Mouse (Mus musculus) bone marrow macrophage, adult 2 months (primary cell): ENCODE results near the gene St3gal4.

Source experiments
- CTCF ChIP-seq: IDR thresholded peaks from 2 replicates; pipeline ENCODE4 v1.5.1; 2012; ENCODE audit warnings: low read depth, mild to moderate bottlenecking, low read length, moderate library complexity
- POLR2A ChIP-seq: IDR thresholded peaks from 2 replicates; pipeline ENCODE4 v1.6.1; 2012; ENCODE audit warnings: mild to moderate bottlenecking, low read depth, low read length, borderline replicate concordance

DNA sequence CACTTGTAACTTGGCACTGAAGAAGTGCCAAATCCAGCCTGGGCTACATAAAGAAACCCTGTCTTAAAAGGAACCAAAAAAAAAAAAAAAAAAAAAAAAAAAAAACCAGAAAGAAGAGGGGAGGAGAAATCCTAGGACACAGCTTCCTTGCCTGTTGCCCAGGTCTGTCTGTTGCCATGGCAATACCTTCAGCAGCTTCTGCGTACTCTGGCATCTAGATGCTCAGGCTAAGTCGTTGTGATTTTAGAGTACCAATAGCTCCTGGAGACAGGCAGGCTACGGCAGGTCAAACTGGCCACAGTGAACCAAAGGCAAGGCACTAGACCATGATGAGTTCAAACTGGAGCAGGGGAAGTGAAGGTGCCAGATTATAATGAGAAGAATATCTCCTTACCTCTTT is 65.4 kb downstream of the St3gal4 start:
- TF ChIP-seq POLR2A (no peak), CTCF (no peak)
